Mouse (Mus musculus) ES-Bruce4 (cell line): ENCODE results near the gene Slc35b1. TPM values are rescaled to one million over a fixed set of nuclear protein-coding genes. Genes with fewer than 3 reads are reported as not detected.

Experiments used
- H3K27ac ChIP-seq: 2 replicates; pipeline ENCODE4 v1.5.1; 2012; ENCODE audit warnings: low read length, inconsistent platforms; ENCODE audit not compliant: insufficient read depth
- H3K27me3 ChIP-seq: 2 replicates; pipeline ENCODE4 v1.6.1; 2012; ENCODE audit warnings: mild to moderate bottlenecking, low read length, inconsistent platforms; ENCODE audit not compliant: control insufficient read depth, poor library complexity, insufficient read depth, severe bottlenecking
- H3K36me3 ChIP-seq: 2 replicates; pipeline ENCODE4 v1.6.1; 2012; ENCODE audit warnings: inconsistent platforms, mild to moderate bottlenecking, low read length, moderate library complexity; ENCODE audit not compliant: control insufficient read depth, poor library complexity, insufficient read depth, severe bottlenecking
- H3K4me1 ChIP-seq: one replicate; pipeline ENCODE4 v1.8.1; 2011; ENCODE audit warnings: low read length; ENCODE audit not compliant: control insufficient read depth, insufficient read depth
- H3K4me3 ChIP-seq: 2 replicates; pipeline ENCODE4 v1.5.1; 2011; ENCODE audit warnings: low read depth, mild to moderate bottlenecking, low read length
- H3K9ac ChIP-seq: 2 replicates; pipeline ENCODE4 v1.6.1; 2012; ENCODE audit warnings: low read depth, mild to moderate bottlenecking, inconsistent platforms; ENCODE audit not compliant: poor library complexity, severe bottlenecking
- H3K9me3 ChIP-seq: replicated peaks from 2 replicates; pipeline ENCODE4 v1.6.1; 2012; ENCODE audit warnings: mild to moderate bottlenecking, low read length, inconsistent platforms; ENCODE audit not compliant: control insufficient read depth, poor library complexity, insufficient read depth, severe bottlenecking
- CTCF ChIP-seq: IDR thresholded peaks from one replicate; pipeline ENCODE4 v1.8.1; 2011; ENCODE audit warnings: low read depth, low read length
- EP300 ChIP-seq: IDR thresholded peaks from 2 replicates; pipeline ENCODE4 v1.6.1; 2011; ENCODE audit warnings: low read depth, low read length; ENCODE audit not compliant: insufficient read depth
- POLR2A ChIP-seq: IDR thresholded peaks from one replicate; pipeline ENCODE4 v1.8.1; 2011; ENCODE audit warnings: low read length; ENCODE audit not compliant: insufficient read depth
- polyA plus RNA-seq: library from polyadenylated mRNA; stranded (reverse); fragments of >200 nt; gene quantifications from 2 replicates; pipeline ENCODE4 v1.2.4, GENCODE M21; 2011; ENCODE audit warnings: low read depth; ENCODE audit not compliant: missing spikeins, insufficient read depth, insufficient read length

The Slc35b1 gene
- polyA plus RNA-seq, 1 experiment: 47.7 TPM

DNA sequence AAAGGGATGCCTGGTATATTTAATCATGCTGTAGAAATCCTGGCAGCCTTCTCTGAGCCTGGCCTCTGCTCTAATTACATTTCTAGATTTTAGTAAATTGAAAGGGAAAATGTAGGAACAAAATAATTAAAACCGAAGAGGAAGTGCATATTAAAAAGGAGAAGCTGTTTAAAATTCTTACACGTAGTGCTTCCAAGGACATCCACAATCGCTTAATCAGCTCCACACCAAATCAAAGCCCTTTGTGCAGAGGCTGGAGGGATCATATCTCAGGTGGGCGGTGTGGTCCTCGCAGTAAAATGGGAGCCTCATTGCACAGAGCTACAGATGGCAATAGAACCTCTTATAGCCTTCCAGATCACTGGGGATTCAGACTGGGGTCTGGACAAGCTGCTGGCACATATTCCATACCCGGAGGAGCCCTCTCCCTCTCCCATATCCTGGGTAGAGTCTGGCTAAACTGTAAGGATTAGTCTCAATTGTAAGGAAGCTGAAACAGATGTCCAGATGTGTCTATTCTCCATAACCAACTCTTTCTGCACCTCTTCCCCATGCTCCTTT lies 27.0 kb downstream of the Slc35b1 start:
- no peak overlapping the region for H3K9ac ChIP-seq
- H3K4me3 ChIP-seq: no peak overlapping the region
- TF ChIP-seq EP300 (no peak), POLR2A (no peak), CTCF (no peak)
- peaks cover 9% of the 10 kb centered on the region for H3K27me3 ChIP-seq
- H3K9me3 ChIP-seq: peaks cover 5% of the 10 kb centered on the region; the same call in 1 of the 2 replicates
- H3K36me3 ChIP-seq: no peaks in the 10 kb centered on the region
- no peak overlapping the region for H3K27ac ChIP-seq
- no peaks in the 10 kb centered on the region for H3K4me1 ChIP-seq

- no peak overlapping the region for H3K4me3 ChIP-seq
- no peak overlapping the region for H3K27ac ChIP-seq
- H3K9me3 ChIP-seq: peaks cover 5% of the 10 kb centered on the region; the same call in 1 of the 2 replicates
- H3K27me3 ChIP-seq: peaks cover 9% of the 10 kb centered on the region
- H3K4me1 ChIP-seq: no peaks in the 10 kb centered on the region
- H3K9ac ChIP-seq: no peak overlapping the region
- TF ChIP-seq EP300: no peak
- no peak for TF ChIP-seq CTCF
- no peak for TF ChIP-seq POLR2A
- H3K36me3 ChIP-seq: no peaks in the 10 kb centered on the region
These were observed 28.1 kb downstream of the Slc35b1 start for GRCm38 (mm10) chr11:95412615-95413014.

DNA sequence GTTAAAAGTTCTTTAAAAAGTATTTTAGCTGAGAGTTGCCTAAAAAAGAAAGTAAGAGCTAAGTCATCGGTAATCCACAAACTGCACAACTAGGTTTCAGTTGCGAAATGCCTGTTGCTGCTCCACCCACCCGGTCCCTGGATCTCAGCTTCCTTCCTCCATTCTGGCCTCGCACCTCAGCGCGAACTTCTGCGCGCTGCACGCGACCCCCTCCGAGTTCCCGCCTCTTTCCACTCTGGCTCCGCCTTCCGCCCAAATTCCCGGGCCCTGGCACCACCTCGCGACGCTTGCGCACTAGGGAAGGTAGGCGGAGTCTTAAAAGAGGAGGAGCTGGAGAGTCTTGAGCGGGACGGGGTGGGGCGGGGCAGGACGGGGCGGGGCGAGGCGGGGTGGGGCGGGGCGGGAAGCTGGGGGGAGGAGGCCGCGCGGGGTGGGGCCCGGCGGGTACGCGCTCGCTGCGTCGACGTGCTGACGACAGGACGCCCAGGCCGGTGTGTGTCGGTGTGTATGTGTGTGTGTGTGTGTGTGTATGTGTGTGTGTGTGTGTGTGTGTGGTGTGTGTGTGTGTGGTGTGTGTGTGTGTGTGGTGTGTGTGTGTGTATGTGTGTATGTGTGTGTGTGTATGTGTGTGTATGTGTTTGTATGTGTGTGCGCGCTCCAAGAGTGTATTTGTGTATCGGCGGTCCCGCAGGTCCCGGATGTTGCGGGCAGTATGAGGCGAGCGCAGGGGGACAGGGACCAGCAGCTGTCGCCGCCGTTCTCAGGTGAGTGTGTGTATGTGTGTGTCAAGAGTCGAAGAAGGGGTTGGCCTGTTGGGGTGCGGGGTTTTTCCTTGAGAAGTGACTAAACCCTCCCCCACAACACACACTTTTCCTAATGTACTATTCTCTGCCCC lies 29.4 kb downstream of the Slc35b1 start, which contains the start of gene Spop:
Gene Spop, plus strand, starts transcription at position 440 of the 895 bp plus-strand sequence.
- Histone ChIP-seq H3K27me3 (peaks cover 9% of the 10 kb centered on the region), H3K36me3 (no peaks in the 10 kb centered on the region), H3K27ac (peak within 1 kb of the TSS; percentile 78; the same call in 1 of the 2 replicates), H3K4me1 (no peaks in the 10 kb centered on the region), H3K9ac (peak within 1 kb of the TSS; percentile 63), H3K9me3 (peaks cover 5% of the 10 kb centered on the region; the same call in 1 of the 2 replicates), H3K4me3 (peak within 1 kb of the TSS; percentile 82)
- TF ChIP-seq EP300 (0 out of 2 replicates have a peak, but pooled peaks have one; percentile 5), CTCF (no peak)

DNA sequence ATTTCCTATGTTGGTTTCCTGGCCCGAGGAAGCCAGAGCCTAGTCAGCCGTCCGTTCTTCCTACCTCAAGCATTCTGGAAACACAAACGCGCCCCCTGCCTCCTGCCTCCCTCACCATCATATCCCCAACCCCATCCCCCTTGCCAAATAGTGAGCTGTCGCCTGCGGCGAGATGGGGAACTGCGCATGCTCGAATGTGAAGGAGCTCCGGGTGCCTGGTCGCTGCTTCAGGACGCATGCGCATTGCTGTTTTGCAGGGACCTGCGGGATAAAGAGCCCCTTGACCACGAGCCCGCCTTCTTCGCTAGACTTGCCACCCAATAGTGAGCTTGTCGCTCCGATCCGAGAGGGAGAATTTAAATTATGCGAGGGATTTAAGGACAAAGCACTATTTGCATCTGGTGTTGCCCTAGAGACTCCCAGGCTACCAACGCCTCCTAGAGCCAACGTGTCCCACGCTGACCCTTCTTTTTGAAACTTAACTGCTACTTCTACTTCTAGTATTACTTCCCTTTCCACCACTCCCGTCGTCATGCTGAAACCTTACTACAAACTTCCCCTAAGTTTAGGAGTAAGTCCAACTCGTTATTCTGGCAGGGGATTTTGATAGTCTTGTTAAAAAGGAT lies 30.2 kb downstream of the Slc35b1 start:
- Histone ChIP-seq H3K27me3 (peaks cover 9% of the 10 kb centered on the region), H3K4me3 (peak overlapping the region; percentile 82), H3K4me1 (no peaks in the 10 kb centered on the region), H3K9ac (peak overlapping the region; percentile 63), H3K36me3 (no peaks in the 10 kb centered on the region), H3K9me3 (peaks cover 5% of the 10 kb centered on the region; the same call in 1 of the 2 replicates), H3K27ac (peak overlapping the region; percentile 78; the same call in 1 of the 2 replicates)
- 0 out of 2 replicates have a peak, but pooled peaks have one; percentile 34 for TF ChIP-seq EP300
- no peak for TF ChIP-seq CTCF

DNA sequence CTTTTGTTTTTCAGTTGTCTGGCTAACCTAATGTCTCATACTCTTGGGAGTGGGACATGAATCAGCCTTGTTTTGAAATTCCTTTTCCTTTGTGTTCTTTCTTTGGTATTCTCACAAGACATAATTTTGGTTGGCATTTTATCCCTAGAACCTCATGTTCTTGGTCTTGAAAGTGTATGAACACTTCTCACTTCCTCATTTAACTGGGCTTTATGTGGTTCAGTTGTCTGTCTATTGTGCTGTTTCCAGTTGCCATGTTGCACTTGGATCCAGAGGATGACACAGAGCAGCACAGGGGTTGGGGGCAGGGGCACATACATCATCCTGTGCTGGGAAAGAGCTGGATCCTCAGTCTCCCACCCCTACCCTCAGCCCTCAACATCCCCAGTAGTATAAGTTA lies 31.4 kb downstream of the Slc35b1 start:
- Histone ChIP-seq H3K36me3 (no peaks in the 10 kb centered on the region), H3K27me3 (peaks cover 9% of the 10 kb centered on the region), H3K9me3 (peaks cover 5% of the 10 kb centered on the region; the same call in 1 of the 2 replicates), H3K4me3 (no peak overlapping the region), H3K27ac (no peak overlapping the region), H3K9ac (no peak overlapping the region), H3K4me1 (no peaks in the 10 kb centered on the region)
- TF ChIP-seq EP300 (no peak), CTCF (no peak), POLR2A (no peak)
